Mouse (Mus musculus) small intestine, adult 2 months (tissue): ENCODE data around the gene Tmem50a. TPM values are rescaled to one million over a fixed set of nuclear protein-coding genes. Genes with fewer than 3 reads are reported as not detected.
A peak's percentile ranks its signal among the peaks of the same experiment; 100 is the strongest.
"Not testable (repeated sequence)": the region's sequence is repeated elsewhere in the genome, so short reads cannot be mapped to it uniquely, and the experiment has no call there.

Experiments
- H3K27ac ChIP-seq: fragments of 200-500 bp; 2 replicates; pipeline ENCODE4 v1.5.1; 2012; ENCODE audit warnings: low read depth, low read length, control low read depth, inconsistent platforms; ENCODE audit not compliant: insufficient read depth
- H3K27me3 ChIP-seq: fragments of 200-500 bp; 2 replicates; pipeline ENCODE4 v1.6.1; 2012; ENCODE audit warnings: mild to moderate bottlenecking, moderate library complexity, low read length, inconsistent platforms; ENCODE audit not compliant: control insufficient read depth, insufficient read depth
- H3K36me3 ChIP-seq: fragments of 200-500 bp; 2 replicates; pipeline ENCODE4 v1.6.1; 2012; ENCODE audit warnings: mild to moderate bottlenecking, low read length, control low read depth, inconsistent platforms; ENCODE audit not compliant: control insufficient read depth, insufficient read depth
- H3K4me1 ChIP-seq: fragments of 200-500 bp; 2 replicates; pipeline ENCODE4 v1.6.1; 2012; ENCODE audit warnings: low read length, inconsistent platforms, mixed read lengths; ENCODE audit not compliant: control insufficient read depth, insufficient read depth, insufficient read length
- H3K4me3 ChIP-seq: fragments of 200-500 bp; 2 replicates; pipeline ENCODE4 v1.5.1; 2012; ENCODE audit warnings: low read depth, mild to moderate bottlenecking, control low read depth, inconsistent platforms, low read length, moderate library complexity
- CTCF ChIP-seq: fragments of 200-500 bp; IDR thresholded peaks from 2 replicates; pipeline ENCODE4 v1.5.1; 2012; ENCODE audit warnings: low read depth, mild to moderate bottlenecking, control low read depth, inconsistent platforms, low read length, moderate library complexity, mixed read lengths; ENCODE audit not compliant: insufficient replicate concordance, insufficient read length; ENCODE audit errors: extremely low read depth
- POLR2A ChIP-seq: fragments of 200-500 bp; IDR thresholded peaks from 2 replicates; pipeline ENCODE4 v1.6.1; 2012; ENCODE audit warnings: low read depth, mild to moderate bottlenecking, control low read depth, inconsistent platforms, low read length, moderate library complexity
- WGBS: fragments of 180-500 bp; shearing (Covaris S2); methylation state at CpG from one replicate; pipeline ENCODE4 v1.1.7; 2018; 5-methylcytosine and 5-hydroxymethylcytosine counted together
- polyA plus RNA-seq: library from polyadenylated mRNA; depleted of rRNA; stranded (reverse); fragments of >200 nt; gene quantifications from 2 replicates; pipeline ENCODE4 v1.2.3, GENCODE M21; 2012

Gene Tmem50a
- polyA plus RNA-seq, 1 experiment, result 54.4 TPM

DNA sequence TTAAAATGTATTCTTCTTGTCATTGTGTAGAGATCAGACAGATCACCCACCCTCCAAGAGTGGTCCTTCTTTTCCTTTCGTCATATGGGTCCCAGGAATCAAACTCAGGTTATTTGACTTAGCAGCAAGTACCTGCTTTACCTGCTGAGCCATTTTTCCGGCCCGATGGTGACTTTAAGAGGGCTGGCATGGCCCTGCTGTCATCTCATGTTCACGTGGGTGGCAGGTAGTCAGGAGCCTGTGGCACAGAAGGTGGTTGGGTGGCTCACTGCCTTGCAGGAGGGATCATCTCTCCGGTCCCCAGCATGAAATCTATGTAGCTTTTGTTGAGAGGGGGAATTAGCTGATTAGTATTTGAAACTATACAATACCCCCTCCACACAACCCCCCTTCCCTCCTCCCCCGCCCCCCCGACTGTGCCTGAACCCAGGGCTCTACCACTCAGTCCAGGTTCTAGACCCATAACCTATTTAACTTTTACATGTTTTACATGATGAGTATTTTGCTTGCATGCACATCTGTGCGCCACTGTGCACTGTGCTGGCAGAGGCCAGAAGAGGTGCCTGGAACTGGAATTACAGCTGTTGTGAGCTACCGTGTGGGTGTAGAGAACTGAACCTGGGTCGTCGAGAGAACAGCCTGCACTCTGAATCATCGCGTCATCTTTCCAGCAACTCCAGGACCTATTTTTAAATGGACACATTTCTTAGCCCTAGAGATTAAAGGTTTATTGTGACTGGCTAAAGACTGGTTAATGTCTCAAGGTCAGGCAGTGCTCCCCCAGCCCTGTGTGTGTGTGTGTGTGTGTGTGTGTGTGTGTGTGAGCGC is 613 bp upstream of the Tmem50a start:
- 59% methylated on average over 14 of the region's 14 CpGs for WGBS
- Histone ChIP-seq H3K36me3 (peaks cover 6% of the 10 kb centered on the region; the same call in 1 of the 2 replicates), H3K27me3 (no peaks in the 10 kb centered on the region), H3K4me3 (no peak overlapping the region), H3K4me1 (peaks cover 9% of the 10 kb centered on the region; the same call in 1 of the 2 replicates), H3K27ac (peak overlapping the region; percentile 85)
- TF ChIP-seq POLR2A (no peak), CTCF (no peak)

DNA sequence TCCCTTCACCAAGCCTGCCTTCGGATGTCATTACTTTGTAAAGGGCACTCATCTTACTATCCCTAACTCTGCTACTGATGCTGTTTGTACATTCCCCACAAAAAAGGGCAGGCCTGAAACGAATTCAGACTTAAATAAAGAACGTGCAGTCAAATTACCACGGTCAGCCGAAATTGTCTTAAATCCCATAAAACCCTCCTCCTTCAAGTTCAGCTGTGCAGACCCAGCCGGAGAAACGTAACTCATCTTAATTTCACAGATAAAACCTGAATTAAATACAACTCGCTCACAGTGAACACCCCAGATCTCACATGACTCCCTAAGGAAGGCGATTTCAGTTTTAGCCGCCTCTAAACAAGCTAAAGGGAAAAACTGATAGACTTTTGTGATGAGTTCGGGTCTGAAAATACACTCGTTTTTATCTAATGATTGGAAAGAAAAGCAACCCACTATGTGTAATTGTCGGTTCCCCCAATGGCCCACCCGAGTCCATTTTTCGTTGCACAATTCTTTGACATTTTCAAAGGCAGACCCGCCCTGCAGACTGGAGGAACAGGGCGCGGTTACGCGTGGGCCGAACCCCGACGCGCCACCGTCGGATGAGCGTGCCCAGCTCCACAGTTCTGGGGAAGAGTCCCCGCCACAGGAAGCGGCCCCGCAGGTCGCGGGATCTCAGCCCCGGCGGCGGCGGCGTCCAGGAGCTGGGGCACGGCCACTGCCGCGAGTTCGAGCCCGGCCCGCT is 531 bp downstream of the Tmem50a start:
- TF ChIP-seq CTCF (no peak), POLR2A (no peak)
- Histone ChIP-seq H3K36me3 (peaks cover 8% of the 10 kb centered on the region), H3K27ac (peak overlapping the region; percentile 85), H3K27me3 (no peaks in the 10 kb centered on the region), H3K4me3 (peak overlapping the region; percentile 72), H3K4me1 (peaks cover 9% of the 10 kb centered on the region; the same call in 1 of the 2 replicates)
- WGBS, result under 1% methylated on average over 43 of the region's 43 CpGs

DNA sequence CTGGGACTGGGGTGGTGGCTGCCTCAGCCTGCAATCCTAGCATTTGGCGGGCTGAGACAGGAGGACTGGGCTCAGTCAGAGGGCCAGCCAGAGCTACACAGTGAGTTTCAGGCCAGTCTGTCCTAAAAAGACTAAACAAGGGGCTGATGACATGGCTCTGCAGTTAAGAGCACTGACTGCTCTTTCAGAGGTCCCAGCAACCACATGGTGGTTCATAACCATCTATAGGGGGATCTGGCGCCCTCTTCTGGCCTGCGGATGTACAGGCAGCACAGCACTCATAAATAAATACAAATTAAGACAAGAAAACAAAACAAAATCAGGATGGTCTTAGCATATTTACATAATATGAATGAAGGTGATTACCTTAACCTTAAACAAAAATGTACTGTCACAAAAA is 1.4 kb downstream of the Tmem50a start:
- Histone ChIP-seq H3K27ac (no peak overlapping the region), H3K36me3 (peaks cover 16% of the 10 kb centered on the region), H3K4me1 (peaks cover 8% of the 10 kb centered on the region; the same call in 1 of the 2 replicates), H3K27me3 (no peaks in the 10 kb centered on the region), H3K4me3 (no peak overlapping the region)
- TF ChIP-seq POLR2A (no peak), CTCF (peak; percentile 76; the same call in 1 of the 2 replicates)
- 35% methylated on average over 3 of the region's 3 CpGs for WGBS

- over 99% methylated on average over 8 of the region's 8 CpGs for WGBS
- not testable (repeated sequence) for H3K27ac ChIP-seq, H3K4me1 ChIP-seq, H3K27me3 ChIP-seq, H3K4me3 ChIP-seq
- H3K36me3 ChIP-seq, result peaks cover 34% of the 10 kb centered on the region
Observed at GRCm38 (mm10) chr4:134911406-134911805, 3.4 kb downstream of the Tmem50a start.

DNA sequence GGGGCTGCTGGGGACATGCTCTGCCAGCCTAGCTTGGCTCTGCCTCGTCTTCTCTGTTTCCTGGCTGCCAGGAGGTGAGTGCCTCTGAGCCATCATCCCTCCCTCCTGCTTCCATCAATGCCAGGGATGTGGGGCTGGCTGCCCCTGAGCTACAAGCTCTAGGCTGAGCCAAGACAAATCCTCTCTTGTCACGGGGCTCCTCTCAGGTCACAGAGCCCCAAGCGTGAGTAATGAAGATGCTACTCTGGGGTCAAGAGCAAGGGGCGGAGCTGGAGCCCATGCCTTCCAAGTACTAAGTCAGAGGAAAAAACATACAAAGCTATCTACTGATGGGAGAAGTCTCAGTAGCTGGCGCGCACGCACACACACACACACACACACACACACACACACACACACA is 11.8 kb downstream of the Tmem50a start:
- no peak for TF ChIP-seq POLR2A
- no peak for TF ChIP-seq CTCF
- Histone ChIP-seq H3K27me3 (no peaks in the 10 kb centered on the region), H3K4me1 (no peaks in the 10 kb centered on the region), H3K36me3 (peaks cover 81% of the 10 kb centered on the region), H3K27ac (no peak overlapping the region), H3K4me3 (no peak overlapping the region)
- 86% methylated on average over 6 of the region's 7 CpGs for WGBS

GRCm38 (mm10) chr4:134901126-134901525 is 13.7 kb downstream of the Tmem50a start:
- H3K4me3 ChIP-seq, result no peak overlapping the region
- TF ChIP-seq CTCF (no peak), POLR2A (no peak)
- 94% methylated on average over 8 of the region's 8 CpGs for WGBS
- no peak overlapping the region for H3K27ac ChIP-seq
- H3K4me1 ChIP-seq, result no peaks in the 10 kb centered on the region
- no peaks in the 10 kb centered on the region for H3K27me3 ChIP-seq
- peaks cover 73% of the 10 kb centered on the region for H3K36me3 ChIP-seq

GRCm38 (mm10) chr4:134897256-134897655 is 17.6 kb downstream of the Tmem50a start:
- no peak overlapping the region for H3K4me3 ChIP-seq
- no peaks in the 10 kb centered on the region for H3K27me3 ChIP-seq
- H3K4me1 ChIP-seq, result no peaks in the 10 kb centered on the region
- TF ChIP-seq POLR2A (no peak), CTCF (no peak)
- no peak overlapping the region for H3K27ac ChIP-seq
- peaks cover 44% of the 10 kb centered on the region for H3K36me3 ChIP-seq
- WGBS, result 90% methylated on average over 6 of the region's 6 CpGs

DNA sequence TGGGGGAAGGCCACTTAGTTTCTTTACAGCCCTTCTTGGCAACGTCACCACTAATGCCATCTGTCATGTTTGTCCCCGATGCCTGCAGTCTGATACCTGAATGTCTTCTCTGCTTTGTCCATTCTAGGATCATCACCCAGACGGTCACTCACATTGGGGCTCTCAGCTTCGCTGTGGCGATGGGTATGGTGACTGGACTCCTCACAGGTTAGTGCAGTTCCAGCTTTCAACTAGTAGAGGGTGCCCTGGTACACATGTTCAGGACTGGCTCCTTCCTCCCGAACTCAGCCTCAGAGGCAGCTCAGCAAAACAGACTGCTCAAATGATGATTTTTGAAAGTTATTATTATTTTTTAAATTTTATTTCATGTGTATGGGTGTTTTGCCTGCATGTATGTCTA is 22.7 kb downstream of the Tmem50a start:
- Histone ChIP-seq H3K36me3 (peaks cover 12% of the 10 kb centered on the region), H3K27me3 (no peaks in the 10 kb centered on the region), H3K4me3 (no peak overlapping the region), H3K27ac (no peak overlapping the region), H3K4me1 (no peaks in the 10 kb centered on the region)
- 57% methylated on average over 6 of the region's 6 CpGs for WGBS
- TF ChIP-seq CTCF, result no peak
